Mouse (Mus musculus): ENCODE data around the gene Rgl1. TPM values are rescaled to one million over a fixed set of nuclear protein-coding genes. Genes with fewer than 3 reads are reported as not detected.
"Not testable (repeated sequence)": the region's sequence is repeated elsewhere in the genome, so short reads cannot be mapped to it uniquely, and the experiment has no call there.

Gene Rgl1
- 10 to 100 TPM; 23.9 to 47.1 (median 32.6) TPM for total RNA-seq (2022)

DNA sequence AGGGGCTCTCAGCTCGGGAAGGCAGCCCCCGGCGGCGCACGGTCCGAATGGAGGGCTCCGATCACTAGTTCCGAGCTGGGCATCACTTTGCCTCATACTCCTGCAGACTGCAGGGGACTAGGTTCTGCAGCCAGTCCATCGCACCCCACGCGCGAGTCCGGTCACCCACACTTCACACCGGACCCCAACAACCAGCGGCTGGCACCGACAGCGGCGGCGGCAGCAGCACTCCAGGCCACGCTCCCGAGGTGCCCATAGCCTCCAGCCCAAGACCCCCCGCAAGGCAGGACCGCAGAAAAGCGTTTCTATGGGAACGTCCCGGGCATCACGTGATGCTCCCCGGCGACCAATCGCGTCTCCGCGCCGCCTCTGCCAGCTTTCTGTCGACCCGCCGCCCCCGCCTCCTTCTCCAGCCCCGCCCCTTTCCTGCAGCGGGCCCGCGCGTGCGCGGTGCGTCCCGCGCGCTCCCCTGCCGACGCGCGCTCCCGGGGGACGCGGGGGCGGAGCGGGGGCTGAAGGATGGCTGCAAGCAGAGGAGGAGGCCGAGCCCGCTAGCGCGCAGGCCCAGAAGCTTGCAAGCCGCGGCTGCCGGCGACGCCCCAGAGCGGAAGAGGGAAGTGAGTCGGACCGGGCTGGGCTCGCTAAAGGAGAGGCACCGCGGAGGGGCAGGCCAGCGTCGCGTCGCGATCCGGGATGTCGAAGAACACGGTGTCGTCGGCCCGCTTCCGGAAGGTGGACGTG, at the start of gene Rgl1, which contains the start of gene Arpc5:
TSS of gene Rgl1 (minus strand) at position 320 of the 741 bp plus-strand sequence.
TSS of gene Arpc5 (plus strand) at position 511 of the 741 bp plus-strand sequence.
- DNase-seq: peak; percentile 96

DNA sequence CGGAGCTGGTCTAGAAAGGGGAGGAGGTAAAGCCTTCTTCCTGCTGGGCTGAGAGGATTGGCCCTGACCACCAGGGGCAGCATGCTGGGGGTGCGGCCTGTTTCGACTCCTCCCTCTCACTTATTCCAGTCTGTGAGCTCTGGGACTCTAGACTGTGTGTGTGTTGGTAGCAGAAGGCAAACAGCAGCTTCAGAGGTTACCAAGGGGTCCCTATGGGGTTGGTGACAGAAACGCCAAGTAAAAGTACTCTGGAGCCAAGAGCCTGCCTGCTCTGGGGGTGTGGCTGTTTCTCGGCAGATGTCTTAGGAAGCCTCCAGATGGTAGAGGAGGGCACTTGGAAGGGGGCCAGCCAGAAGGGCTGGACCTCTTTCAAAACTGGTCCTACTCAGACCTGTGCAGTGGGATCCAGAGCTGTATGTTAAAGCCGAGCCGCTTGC, 49.1 kb upstream of the Rgl1 start:
- no peak for DNase-seq

DNA sequence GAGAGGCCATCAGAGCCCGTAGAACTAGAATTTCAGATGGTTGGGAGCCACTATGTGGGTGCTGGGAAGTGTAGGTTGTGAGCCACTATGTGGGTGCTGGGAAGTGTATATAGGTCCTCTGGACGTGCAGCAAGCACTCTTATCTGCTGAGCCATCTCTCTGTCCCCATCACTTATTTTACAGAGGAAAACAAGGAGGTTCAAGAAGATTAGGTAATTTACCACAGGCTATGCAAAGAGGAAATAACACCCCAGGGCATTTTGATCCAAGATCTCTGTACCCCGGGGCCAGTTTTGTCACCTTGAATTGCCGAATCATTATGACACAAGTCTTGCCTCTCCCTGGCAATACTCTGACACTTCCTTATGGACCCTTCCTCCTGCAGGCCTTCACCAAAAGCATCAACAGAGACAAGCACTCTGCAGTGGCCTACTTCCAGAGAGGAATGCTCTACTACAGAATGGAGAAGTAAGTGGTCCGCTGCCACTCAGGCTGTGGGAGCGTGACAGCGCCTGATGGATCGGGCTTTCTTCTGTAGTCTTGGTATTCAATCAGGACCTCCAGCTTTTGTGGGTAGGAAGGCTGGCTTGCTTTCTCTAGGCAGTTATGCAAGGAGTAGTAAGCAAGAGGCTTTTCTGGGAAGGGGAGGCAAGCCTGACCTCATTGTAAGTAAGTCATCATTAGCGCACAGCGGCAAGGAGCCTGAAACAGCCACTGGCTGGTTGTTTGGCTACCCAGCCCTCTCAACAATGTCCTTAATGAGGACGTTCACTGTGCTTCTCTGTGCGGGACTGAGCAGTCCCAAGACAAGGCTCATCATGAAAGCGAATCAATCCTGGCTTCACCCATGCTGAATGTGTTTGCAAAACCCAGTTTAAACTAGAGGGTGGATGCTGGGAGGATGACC, 44.6 kb upstream of the Rgl1 start:
- no peak for DNase-seq

DNA sequence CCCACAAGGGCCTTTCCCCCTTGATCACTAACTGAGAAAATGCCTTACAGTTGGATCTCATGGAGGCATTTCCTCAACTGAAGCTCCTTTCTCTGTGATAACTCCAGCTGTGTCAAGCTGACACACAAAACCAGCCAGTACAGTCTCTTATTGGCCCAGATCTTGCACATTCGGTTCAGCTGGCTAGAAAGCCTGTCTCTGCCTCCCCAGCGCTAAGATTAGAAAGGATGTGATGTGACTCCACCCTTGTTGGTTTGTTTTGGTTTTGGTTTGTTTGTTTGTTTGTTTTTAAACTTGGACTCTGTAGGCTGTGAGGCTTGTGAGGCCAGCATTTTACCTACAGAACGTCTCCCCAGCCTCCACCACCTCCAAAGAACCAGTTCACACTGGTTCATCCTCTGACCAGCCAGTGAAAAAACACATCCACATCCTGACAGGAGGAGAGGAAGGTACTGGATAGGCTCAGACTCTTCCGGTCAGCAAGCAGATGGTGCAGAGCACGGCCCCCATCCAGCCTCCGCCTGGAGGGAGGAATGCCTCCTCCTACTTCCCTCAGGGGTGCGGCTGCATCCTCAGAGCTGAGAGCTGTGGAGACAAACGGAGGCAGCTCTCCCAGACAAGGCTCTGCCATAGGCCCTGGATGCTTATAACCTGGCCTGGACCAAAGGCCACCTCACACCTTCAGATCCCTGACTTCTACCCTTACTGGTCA, 43.5 kb upstream of the Rgl1 start:
- DNase-seq: no peak

DNA sequence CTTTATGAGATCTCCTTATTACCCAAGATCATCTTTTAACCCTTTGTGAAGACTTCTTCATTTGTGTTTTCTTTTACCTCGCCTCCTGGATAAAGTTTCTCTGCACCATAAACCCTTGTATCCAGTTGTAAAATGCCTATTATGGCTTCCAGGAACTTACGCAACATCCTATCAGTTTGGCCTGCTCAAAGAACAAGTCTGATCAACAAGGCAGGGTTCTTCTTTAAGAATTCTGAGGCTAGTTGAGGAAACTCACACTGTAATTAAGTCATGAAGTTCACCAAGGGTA, 42.2 kb upstream of the Rgl1 start:
- DNase-seq: no peak

DNA sequence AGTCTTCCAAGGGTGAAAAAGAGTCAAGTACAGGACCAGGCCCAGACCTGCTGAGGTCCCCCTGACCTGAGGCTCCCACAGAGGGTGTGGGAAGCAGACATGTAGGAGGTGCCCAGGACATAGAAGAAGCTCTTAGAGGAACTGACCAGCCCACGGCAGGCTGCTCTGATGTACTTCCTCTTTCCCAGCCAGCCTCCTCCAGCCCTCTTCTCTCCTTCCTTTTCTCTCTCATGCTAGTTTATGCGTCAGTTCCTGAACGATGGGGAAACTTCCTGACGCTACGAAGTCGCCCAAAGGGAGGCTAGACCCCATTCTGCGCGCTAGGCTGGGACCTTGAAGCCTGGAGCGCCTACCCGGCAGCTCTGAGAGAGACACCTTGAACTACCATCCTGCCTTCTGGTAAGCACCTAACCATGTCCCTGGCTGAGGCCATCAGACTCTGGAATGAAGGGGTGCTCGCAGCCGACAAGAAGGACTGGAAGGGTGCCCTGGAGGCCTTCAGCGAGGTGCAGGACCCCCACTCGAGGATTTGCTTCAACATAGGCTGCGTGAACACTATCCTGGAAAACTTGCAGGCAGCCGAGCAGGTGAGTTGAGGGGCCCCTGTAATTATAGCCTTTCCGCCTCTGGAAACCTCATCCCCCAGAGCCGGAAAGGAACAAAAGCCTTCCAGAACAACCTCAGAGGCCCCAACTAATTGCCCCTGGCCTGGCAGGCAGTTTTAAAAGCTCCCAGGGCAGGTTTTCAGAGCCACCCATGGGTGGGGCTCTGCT, 41.7 kb upstream of the Rgl1 start:
- no peak for DNase-seq

DNA sequence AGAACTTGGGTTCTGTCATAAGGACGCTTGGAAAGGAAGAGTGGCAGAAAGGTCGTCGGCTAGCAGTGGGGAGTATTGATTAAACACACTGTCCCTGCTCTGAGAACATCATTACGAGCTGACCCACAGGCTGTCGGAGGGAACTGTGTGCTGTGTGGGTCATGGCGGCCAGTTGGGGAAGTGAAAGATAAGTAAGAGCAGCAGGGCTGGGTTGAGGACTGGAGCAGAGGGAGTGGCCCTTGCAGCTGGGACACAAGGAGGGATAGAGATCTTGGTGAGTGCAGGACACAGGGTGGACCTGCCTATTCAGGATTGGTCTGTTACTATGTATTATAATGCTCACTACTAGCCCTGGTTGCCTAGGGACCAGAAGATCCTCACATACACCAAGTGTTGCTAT, 38.8 kb upstream of the Rgl1 start:
- DNase-seq: no peak

DNA sequence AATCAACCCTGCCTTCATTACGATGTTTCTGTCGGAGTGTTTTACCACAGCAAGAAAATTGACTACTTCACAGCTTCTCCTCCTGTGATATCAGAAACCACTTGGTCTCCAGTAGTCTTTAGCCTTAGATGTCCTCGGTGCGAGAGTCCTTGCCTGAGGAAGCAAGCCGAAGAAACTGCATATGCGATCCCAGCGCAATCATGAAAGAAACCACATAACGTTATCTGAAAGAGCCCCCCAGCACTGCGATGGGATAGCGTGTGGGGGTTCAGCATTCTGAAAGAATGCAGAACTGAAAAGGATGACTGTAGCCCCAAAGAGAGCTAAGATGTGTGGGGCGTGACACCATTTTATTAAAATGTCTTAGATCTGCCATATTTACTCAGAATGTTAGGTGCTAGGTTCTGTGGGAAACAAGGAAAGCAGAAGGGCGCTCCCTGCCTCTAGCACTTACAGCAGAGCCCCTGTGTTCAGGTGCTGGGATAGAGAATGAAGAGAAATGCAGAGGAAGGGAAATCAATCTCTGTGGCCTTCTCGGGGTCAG, 34.6 kb upstream of the Rgl1 start:
- DNase-seq: no peak

DNA sequence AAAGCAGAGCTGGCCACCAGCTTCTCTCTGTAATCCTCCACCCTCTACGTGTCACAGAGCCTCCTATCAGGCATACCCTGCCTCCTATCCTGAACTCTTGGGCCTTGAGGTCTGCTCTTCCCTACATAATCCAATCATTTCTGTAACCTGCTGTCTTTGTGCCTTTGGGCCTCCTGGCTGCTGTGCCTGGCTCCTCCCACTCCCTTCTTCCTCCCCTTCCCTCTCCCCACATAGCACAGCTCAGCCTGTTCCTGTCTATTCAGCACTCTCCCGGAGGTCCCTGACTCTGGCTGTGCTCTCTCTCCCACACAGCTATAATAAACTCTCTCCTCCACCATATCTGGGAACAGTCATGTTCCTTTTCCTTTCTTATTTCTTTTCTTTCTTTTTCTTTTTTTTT, 33.7 kb upstream of the Rgl1 start, which contains the start of gene Ncf2:
TSS of gene Ncf2 (plus strand) at position 298 of the 400 bp plus-strand sequence.
- no peak for DNase-seq

DNA sequence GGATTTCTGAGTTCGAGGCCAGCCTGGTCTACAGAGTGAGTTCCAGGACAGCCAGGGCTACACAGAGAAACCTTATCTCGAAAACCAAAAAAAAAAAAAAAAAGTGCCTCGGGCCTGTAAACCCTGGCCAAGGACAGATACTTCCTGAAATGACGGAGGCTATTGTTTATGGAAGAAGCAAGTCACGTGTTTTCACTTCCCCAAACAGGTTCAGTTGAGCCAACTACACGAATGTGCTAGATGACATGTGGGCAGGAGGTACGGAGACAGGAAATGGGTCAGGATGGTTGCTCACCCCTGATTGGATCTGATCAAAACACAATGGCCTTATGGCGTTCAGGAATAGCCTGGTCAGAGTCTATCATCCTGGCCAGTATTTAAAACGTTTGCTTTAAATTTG, 32.0 kb upstream of the Rgl1 start:
- DNase-seq: no peak

DNA sequence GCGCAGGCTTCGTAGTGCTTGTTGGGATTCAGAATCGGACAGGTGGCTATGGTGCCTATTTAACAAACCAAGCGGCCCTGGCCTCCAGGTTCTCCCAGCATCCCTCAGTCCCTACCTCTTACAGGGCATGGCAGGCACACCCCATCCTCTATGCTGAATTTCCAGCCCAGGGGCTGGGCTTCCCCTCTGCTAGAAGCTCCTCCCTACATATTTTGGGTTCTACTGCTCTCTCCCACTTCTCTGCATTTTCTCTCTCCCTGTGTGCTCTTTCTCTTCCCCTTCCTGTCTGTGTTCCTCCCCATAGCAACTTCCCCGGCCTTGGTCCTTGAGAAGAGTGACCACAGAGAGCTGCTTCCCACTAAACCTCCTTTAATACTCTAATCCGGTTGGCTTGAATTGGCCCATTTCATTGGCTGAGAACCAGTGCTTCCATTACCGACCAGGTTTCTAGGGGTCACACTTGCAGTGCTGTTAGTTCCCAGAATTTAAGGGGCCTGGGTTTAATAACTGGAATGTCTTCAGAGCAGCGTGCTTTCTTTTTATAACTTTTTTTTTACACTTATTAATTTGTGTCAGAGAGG, 30.6 kb upstream of the Rgl1 start:
- no peak for DNase-seq

DNA sequence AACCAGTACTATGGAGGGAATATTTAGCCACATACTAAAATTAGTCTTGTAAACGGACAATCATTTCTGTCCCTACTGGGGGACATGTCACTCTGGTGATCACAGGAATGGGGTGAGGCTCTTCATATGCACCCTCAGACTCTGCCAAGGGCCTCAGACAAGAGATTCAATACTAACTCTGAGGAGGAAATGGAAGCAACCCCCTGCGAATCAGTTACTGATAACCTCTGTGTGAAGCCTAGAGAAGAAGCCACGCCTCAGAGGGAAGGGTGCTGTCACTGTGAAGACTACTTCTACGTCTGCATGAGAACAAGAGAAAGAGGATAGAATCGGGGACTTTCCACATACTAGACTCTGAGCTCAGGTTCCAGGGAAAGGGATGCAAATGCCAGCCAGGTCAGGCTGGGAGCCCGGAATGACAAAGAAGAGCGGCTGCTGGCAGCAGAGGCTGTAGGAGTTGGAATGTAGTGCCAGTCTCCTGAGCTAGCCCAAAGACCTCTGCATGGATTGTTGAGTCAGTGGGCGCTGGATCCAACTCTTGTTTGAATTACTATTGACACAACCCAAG, 29.6 kb upstream of the Rgl1 start:
- DNase-seq: no peak

DNA sequence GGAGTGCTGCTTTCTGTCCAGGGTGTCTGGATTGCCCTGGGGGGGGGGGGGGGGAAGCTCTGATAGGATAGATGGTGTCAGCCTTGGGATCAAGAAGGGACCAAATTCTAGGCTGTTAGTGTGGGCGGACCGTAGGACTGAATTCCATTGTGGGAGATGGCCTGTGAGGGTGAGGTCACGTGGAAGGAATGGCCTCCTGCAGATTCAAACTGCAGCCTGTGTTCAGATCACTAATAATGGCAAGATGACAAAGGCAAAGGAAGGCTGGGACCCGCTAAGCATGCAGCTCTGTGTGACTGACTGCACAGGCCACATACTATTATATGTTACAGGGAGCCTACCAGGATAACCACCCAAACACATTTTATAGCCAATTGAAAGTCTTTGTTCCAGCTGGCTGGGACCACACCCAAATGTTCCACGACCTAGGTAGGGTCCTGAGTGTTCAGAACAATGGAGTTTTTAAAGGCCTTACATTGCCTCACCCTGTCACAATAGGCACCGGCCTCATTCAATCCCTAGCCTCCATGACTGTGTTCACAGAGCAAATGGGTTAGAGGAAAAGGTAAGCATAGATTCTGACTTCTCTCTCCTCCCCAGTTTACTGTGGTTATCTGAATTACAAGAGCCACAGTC, 27.5 kb upstream of the Rgl1 start:
- no peak for DNase-seq

DNA sequence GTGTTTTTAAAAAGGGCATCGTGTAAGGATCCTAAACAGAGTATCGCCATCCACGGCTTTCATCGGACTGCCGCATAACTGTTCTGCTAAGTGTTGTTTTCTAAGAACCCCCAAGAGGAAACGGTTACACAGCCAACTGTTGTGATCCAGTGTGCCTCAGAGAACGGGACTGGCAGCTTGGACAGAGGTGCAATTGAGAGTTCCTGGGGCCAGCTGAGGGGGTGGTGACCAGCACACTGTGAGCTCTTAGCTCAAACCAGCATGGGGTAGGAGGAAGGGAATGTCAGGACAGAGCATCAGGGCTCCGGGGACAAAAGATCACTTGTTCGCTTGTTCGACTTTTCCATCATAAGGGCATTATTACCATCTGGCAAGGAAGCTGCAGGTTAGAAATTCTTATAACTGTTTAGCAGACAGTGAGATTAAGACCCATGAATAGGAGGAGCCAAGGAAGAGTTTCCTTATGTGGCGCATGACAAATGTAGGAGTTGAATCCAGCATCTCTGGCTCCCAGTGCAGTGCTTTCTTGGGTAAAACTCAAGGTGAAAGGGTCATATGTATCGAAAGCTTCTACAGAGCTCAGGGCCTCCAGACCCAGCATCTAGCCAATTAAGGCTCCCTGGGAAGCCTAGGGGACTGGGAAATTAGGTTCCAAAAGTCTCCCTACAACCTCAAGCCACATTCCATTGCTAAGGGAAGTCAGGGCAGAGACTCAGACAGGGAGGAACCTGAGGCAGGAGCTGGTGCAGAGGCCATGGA, 26.8 kb upstream of the Rgl1 start:
- DNase-seq: no peak

DNA sequence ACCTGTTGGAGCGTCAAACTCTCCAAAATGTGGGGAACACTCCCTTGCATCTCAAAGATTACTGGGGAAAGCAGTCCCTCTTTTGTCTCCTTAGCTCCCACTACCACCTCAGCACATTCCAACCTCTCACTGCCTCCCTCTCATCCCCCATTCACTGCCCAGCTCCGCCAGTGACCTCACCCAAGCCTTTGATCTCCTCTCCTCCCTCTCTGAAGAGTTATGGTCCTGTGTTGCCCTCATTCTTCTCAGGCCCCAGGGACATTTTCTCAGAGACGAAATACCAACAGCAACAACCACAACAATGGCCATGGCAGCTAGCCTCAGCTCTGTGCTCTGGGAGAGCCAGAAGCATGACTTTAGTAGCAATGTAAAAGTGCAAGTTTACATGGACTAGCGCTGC, 25.1 kb upstream of the Rgl1 start:
- DNase-seq: peak; percentile 55

DNA sequence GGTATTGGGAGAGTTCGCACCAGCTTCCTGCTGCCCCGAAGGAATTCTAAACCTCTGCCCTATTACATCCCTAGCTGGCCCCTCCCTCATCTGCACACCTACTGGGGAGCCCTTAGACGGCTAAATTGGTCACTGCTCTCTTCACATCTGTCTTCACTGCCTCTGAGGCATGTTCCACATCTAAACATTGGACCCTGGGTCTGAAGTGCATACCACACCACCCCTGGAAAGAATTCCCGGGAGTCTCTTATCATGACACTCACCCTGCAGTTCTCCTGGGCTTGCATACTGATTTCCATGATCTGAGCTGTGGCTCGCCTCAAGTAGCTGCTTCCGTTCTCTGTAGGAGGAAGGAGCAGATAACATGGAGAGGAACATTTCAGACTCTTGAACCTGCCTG, 24.7 kb upstream of the Rgl1 start:
- no peak for DNase-seq

DNA sequence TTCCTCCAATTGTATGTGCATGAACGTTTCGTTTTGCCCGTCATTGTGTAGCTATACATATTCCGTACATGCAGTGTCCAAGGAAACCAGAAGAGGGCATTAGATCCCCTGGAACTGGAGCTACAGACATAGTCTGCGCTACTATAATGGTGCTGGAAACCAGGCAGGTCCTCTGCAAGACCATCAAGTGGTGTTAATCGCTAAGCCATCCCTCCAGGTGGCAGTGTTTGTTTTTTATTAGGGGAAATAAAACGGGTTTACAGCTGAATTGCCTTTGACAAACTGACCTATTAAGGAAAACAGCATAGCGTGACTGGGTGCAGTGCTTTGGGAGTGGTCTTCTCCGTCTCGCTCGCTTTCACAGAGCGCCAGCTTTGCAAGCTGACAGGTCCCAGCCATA, 24.1 kb upstream of the Rgl1 start:
- DNase-seq: no peak

DNA sequence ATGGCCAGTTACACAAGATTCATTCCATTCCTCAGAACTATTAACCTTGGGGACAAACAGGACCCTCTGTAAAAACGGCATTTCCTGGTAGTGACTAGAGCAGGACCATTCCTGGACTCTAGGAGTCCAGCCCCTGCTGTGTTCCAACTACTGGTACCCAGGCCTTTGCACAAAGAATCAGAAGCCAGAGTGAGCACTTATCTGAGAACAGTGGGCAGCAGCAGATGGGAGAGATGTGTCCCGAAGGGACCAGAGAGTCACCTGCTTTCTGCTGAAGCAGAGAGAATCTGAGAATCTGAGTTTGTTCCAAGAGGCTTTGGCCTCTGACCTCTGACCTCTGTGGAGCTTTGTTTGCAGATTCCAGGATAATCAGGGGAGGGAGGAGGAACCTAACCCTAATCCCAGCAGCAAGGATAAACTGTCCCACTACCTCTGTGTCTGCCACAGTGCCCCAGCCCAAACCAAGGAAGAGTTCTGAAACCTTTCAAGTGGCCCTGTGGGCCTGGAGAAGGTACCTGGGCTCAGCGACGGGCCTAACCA, 22.0 kb upstream of the Rgl1 start:
- no peak for DNase-seq

DNA sequence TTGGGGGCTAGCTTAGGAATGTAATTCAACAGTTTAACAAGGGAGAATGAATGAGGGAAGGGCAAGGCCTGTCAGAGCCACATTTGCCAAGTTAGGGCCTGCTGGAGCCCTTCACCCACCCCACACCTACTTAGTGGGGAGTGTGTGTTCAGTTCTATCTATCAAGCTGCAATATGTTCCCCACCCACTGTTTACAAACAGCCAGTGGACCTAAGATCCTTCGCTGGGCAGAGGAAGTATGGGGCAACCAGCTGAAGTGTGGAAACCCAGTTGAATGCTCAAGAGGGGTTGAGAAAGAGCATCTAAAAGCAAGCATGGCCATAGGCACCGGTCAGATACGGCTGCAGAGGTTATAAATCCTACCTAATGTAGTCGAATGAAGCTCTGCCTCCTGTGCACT, 20.8 kb upstream of the Rgl1 start:
- no peak for DNase-seq

DNA sequence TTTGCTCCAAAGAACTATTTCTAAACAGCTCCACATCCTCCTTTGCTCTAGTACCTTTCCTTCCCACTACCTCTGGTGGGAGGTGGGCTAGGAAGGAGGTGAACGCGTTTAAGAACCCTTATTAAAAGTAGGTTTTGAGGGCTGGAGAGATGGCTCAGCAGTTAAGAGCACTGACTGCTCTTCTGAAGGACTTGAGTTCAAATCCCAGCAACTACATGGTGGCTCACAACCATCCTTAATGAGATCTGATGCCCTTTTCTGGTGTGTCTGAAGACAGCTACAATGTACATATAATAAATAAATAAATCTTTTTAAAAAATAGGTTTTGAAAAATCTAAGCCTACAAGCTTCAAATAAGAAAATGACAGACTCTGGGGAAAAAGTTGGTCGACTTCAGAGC, 19.3 kb upstream of the Rgl1 start:
- not testable (repeated sequence) for DNase-seq
